Mouse (Mus musculus) hindbrain, embryonic 13.5 days (tissue): ENCODE measurements at regions not wholly inside any gene's neighbourhood (a gene's known extent, or its start where the extent isn't known, plus 50 kb on each side); places are given as distances from the start of the nearest gene placed in this dataset.

Experiments
- ATAC-seq: fragments of 200-750 bp; cut with Nextera tagmentation; 2 replicates; pipeline ENCODE4 v1.8.0; 2017; ENCODE audit warnings: moderate TSS enrichment; ENCODE audit not compliant: low FRiP score
- H3K27ac ChIP-seq: fragments of 300-500 bp; sonication (generic); 2 replicates; pipeline ENCODE4 v1.5.1; 2015; ENCODE audit warnings: inconsistent platforms, mild to moderate bottlenecking, moderate library complexity
- H3K27me3 ChIP-seq: fragments of 300-500 bp; sonication (generic); 2 replicates; pipeline ENCODE4 v1.6.1; 2015; ENCODE audit warnings: mild to moderate bottlenecking, inconsistent platforms
- H3K36me3 ChIP-seq: fragments of 300-500 bp; sonication (generic); 2 replicates; pipeline ENCODE4 v1.6.1; 2015; ENCODE audit warnings: mild to moderate bottlenecking, inconsistent platforms
- H3K4me1 ChIP-seq: fragments of 300-500 bp; sonication (generic); replicated peaks from 2 replicates; pipeline ENCODE4 v1.6.1; 2015; ENCODE audit warnings: inconsistent platforms
- H3K4me2 ChIP-seq: fragments of 300-500 bp; sonication (generic); 2 replicates; pipeline ENCODE4 v1.6.1; 2015; ENCODE audit warnings: inconsistent platforms, mild to moderate bottlenecking, moderate library complexity
- H3K4me3 ChIP-seq: fragments of 300-500 bp; sonication (generic); 2 replicates; pipeline ENCODE4 v1.5.1; 2015; ENCODE audit warnings: mild to moderate bottlenecking, inconsistent platforms
- H3K9ac ChIP-seq: fragments of 300-500 bp; sonication (generic); 2 replicates; pipeline ENCODE4 v1.6.1; 2015; ENCODE audit warnings: mild to moderate bottlenecking, inconsistent platforms
- H3K9me3 ChIP-seq: fragments of 300-500 bp; sonication (generic); 2 replicates; pipeline ENCODE4 v1.6.1; 2016; ENCODE audit warnings: inconsistent platforms
- WGBS: fragments of 180-500 bp; shearing (Covaris S2); methylation state at CpG from one replicate; pipeline ENCODE4 v1.1.7; 2015; 5-methylcytosine and 5-hydroxymethylcytosine counted together

- 44% methylated on average over 10 of the region's 10 CpGs for WGBS
- Histone ChIP-seq H3K9ac (no peak overlapping the region), H3K9me3 (no peaks in the 10 kb centered on the region), H3K27ac (peak overlapping the region; percentile 72), H3K4me1 (peaks cover 16% of the 10 kb centered on the region), H3K27me3 (no peaks in the 10 kb centered on the region), H3K36me3 (no peaks in the 10 kb centered on the region), H3K4me2 (no peak overlapping the region), H3K4me3 (no peak overlapping the region)
- no peak for ATAC-seq
These were observed 251.6 kb downstream of the Tshz3 start for GRCm38 (mm10) chr7:36949511-36949910.

GRCm38 (mm10) chr7:36955376-36955775 lies 257.5 kb downstream of the Tshz3 start:
- no peak for ATAC-seq
- 79% methylated on average over 3 of the region's 3 CpGs for WGBS
- no peaks in the 10 kb centered on the region for H3K36me3 ChIP-seq
- H3K27me3 ChIP-seq: no peaks in the 10 kb centered on the region
- no peak overlapping the region for H3K9ac ChIP-seq
- H3K4me2 ChIP-seq: no peak overlapping the region
- H3K4me1 ChIP-seq: no peaks in the 10 kb centered on the region
- H3K9me3 ChIP-seq: no peaks in the 10 kb centered on the region; the same call in 1 of the 2 replicates
- H3K4me3 ChIP-seq: no peak overlapping the region
- no peak overlapping the region for H3K27ac ChIP-seq

GRCm38 (mm10) chr7:36958255-36958654 lies 260.3 kb downstream of the Tshz3 start:
- no peak for ATAC-seq
- Histone ChIP-seq H3K27ac (no peak overlapping the region), H3K9me3 (no peaks in the 10 kb centered on the region; the same call in 1 of the 2 replicates), H3K9ac (no peak overlapping the region), H3K27me3 (no peaks in the 10 kb centered on the region), H3K4me1 (no peaks in the 10 kb centered on the region), H3K36me3 (no peaks in the 10 kb centered on the region), H3K4me2 (no peak overlapping the region), H3K4me3 (no peak overlapping the region)
- 69% methylated on average over 8 of the region's 8 CpGs for WGBS

- Histone ChIP-seq H3K4me2 (no peak overlapping the region), H3K9ac (no peak overlapping the region), H3K27me3 (no peaks in the 10 kb centered on the region), H3K27ac (peak overlapping the region; percentile 31; the same call in 1 of the 2 replicates), H3K36me3 (no peaks in the 10 kb centered on the region), H3K9me3 (no peaks in the 10 kb centered on the region), H3K4me3 (no peak overlapping the region), H3K4me1 (peaks cover 36% of the 10 kb centered on the region)
- 72% methylated on average over 7 of the region's 7 CpGs for WGBS
- 0 out of 2 replicates have a peak, but pooled peaks have one; percentile 50 for ATAC-seq
These were observed 273.9 kb downstream of the Tshz3 start for GRCm38 (mm10) chr7:36971772-36972171.

GRCm38 (mm10) chr7:36973654-36974320 lies 275.9 kb downstream of the Tshz3 start:
- 46% methylated on average over 10 of the region's 10 CpGs for WGBS
- Histone ChIP-seq H3K4me3 (no peak overlapping the region), H3K27me3 (no peaks in the 10 kb centered on the region), H3K9me3 (no peaks in the 10 kb centered on the region), H3K9ac (no peak overlapping the region), H3K4me2 (no peak overlapping the region), H3K36me3 (no peaks in the 10 kb centered on the region), H3K27ac (peak overlapping the region; percentile 52; the same call in 1 of the 2 replicates), H3K4me1 (peaks cover 30% of the 10 kb centered on the region)
- no peak for ATAC-seq

- H3K36me3 ChIP-seq: no peaks in the 10 kb centered on the region
- H3K9ac ChIP-seq: no peak overlapping the region
- H3K4me3 ChIP-seq: no peak overlapping the region
- no peaks in the 10 kb centered on the region for H3K9me3 ChIP-seq
- no peak overlapping the region for H3K27ac ChIP-seq
- no peaks in the 10 kb centered on the region for H3K27me3 ChIP-seq
- 41% methylated on average over 4 of the region's 4 CpGs for WGBS
- ATAC-seq: no peak
- no peak overlapping the region for H3K4me2 ChIP-seq
- H3K4me1 ChIP-seq: peaks cover 23% of the 10 kb centered on the region
These were observed 276.7 kb downstream of the Tshz3 start for GRCm38 (mm10) chr7:36974573-36974972.

- Histone ChIP-seq H3K4me3 (no peak overlapping the region), H3K4me1 (peaks cover 17% of the 10 kb centered on the region), H3K9ac (no peak overlapping the region), H3K27ac (no peak overlapping the region), H3K4me2 (no peak overlapping the region), H3K9me3 (no peaks in the 10 kb centered on the region), H3K36me3 (no peaks in the 10 kb centered on the region), H3K27me3 (no peaks in the 10 kb centered on the region)
- ATAC-seq: no peak
- 18% methylated on average over 5 of the region's 5 CpGs for WGBS
These were observed 277.6 kb downstream of the Tshz3 start for GRCm38 (mm10) chr7:36975475-36975874.

- Histone ChIP-seq H3K36me3 (no peaks in the 10 kb centered on the region), H3K9ac (no peak overlapping the region), H3K27ac (peak overlapping the region; percentile 35; the same call in 1 of the 2 replicates), H3K27me3 (no peaks in the 10 kb centered on the region), H3K9me3 (no peaks in the 10 kb centered on the region), H3K4me3 (no peak overlapping the region), H3K4me2 (no peak overlapping the region), H3K4me1 (peaks cover 14% of the 10 kb centered on the region)
- 63% methylated on average over 12 of the region's 12 CpGs for WGBS
- ATAC-seq: no peak
These were observed 279.9 kb downstream of the Tshz3 start for GRCm38 (mm10) chr7:36977819-36978218.

- 89% methylated on average over 1 of the region's 1 CpGs for WGBS
- no peak overlapping the region for H3K9ac ChIP-seq
- H3K4me1 ChIP-seq: no peaks in the 10 kb centered on the region
- peaks cover 11% of the 10 kb centered on the region; the same call in 1 of the 2 replicates for H3K9me3 ChIP-seq
- no peak overlapping the region for H3K27ac ChIP-seq
- H3K4me2 ChIP-seq: no peak overlapping the region
- H3K27me3 ChIP-seq: no peaks in the 10 kb centered on the region
- no peaks in the 10 kb centered on the region for H3K36me3 ChIP-seq
- no peak for ATAC-seq
- H3K4me3 ChIP-seq: no peak overlapping the region
These were observed 291.5 kb downstream of the Tshz3 start for GRCm38 (mm10) chr7:36989380-36989779.

GRCm38 (mm10) chr7:37004601-37005000 lies 306.7 kb downstream of the Tshz3 start:
- Histone ChIP-seq H3K4me3 (no peak overlapping the region), H3K4me1 (0 out of 2 replicates have a peak, but pooled peaks cover 3% of the 10 kb centered on the region), H3K9ac (no peak overlapping the region), H3K27me3 (no peaks in the 10 kb centered on the region), H3K9me3 (no peaks in the 10 kb centered on the region), H3K4me2 (no peak overlapping the region), H3K36me3 (no peaks in the 10 kb centered on the region), H3K27ac (no peak overlapping the region)
- 86% methylated on average over 5 of the region's 5 CpGs for WGBS
- no peak for ATAC-seq

- Histone ChIP-seq H3K27me3 (no peaks in the 10 kb centered on the region), H3K4me2 (no peak overlapping the region), H3K36me3 (no peaks in the 10 kb centered on the region), H3K27ac (no peak overlapping the region), H3K4me3 (no peak overlapping the region), H3K9ac (no peak overlapping the region), H3K9me3 (no peaks in the 10 kb centered on the region), H3K4me1 (0 out of 2 replicates have a peak, but pooled peaks cover 3% of the 10 kb centered on the region)
- no peak for ATAC-seq
- WGBS: 97% methylated on average over 2 of the region's 2 CpGs
These were observed 307.8 kb downstream of the Tshz3 start for GRCm38 (mm10) chr7:37005701-37006100.

GRCm38 (mm10) chr7:37006921-37007320 lies 309.0 kb downstream of the Tshz3 start:
- Histone ChIP-seq H3K9me3 (no peaks in the 10 kb centered on the region), H3K4me3 (no peak overlapping the region), H3K9ac (no peak overlapping the region), H3K4me1 (0 out of 2 replicates have a peak, but pooled peaks cover 3% of the 10 kb centered on the region), H3K36me3 (no peaks in the 10 kb centered on the region), H3K27ac (no peak overlapping the region), H3K4me2 (no peak overlapping the region), H3K27me3 (no peaks in the 10 kb centered on the region)
- ATAC-seq: no peak
- WGBS: 65% methylated on average over 10 of the region's 10 CpGs

- H3K9me3 ChIP-seq: no peaks in the 10 kb centered on the region
- H3K9ac ChIP-seq: no peak overlapping the region
- H3K36me3 ChIP-seq: no peaks in the 10 kb centered on the region
- H3K4me1 ChIP-seq: 0 out of 2 replicates have a peak, but pooled peaks cover 3% of the 10 kb centered on the region
- H3K27ac ChIP-seq: no peak overlapping the region
- H3K4me2 ChIP-seq: no peak overlapping the region
- 71% methylated on average over 6 of the region's 6 CpGs for WGBS
- no peak overlapping the region for H3K4me3 ChIP-seq
- no peak for ATAC-seq
- no peaks in the 10 kb centered on the region for H3K27me3 ChIP-seq
These were observed 313.3 kb downstream of the Tshz3 start for GRCm38 (mm10) chr7:37011180-37011754.
